Mouse (Mus musculus) heart, adult 2 months (tissue): ENCODE results near the gene Rbpj.

ENCODE experiments used
- CTCF ChIP-seq: fragments of 200-600 bp; IDR thresholded peaks from 2 replicates; pipeline ENCODE4 v1.8.1; 2022; ENCODE audit warnings: antibody characterized with exemption, mild to moderate bottlenecking, moderate library complexity
- POLR2A ChIP-seq: fragments of 200-500 bp; IDR thresholded peaks from 2 replicates; pipeline ENCODE4 v1.6.1; 2011; ENCODE audit warnings: mild to moderate bottlenecking, low read depth, low read length, control low read depth; ENCODE audit not compliant: insufficient read depth

GRCm38 (mm10) chr5:53678036-53678767 is 212.2 kb downstream of the Rbpj start:
- no peak for TF ChIP-seq POLR2A
- no peak for TF ChIP-seq CTCF
